Mouse (Mus musculus) cerebral cortex, adult 2 months (tissue): Measurements from ENCODE around the gene Ncoa1.

ENCODE experiments used
- WGBS: fragments of 180-500 bp; shearing (Covaris S2); methylation state at CpG from one replicate; pipeline ENCODE4 v1.1.7; 2018; 5-methylcytosine and 5-hydroxymethylcytosine counted together

Ncoa1 gene

DNA sequence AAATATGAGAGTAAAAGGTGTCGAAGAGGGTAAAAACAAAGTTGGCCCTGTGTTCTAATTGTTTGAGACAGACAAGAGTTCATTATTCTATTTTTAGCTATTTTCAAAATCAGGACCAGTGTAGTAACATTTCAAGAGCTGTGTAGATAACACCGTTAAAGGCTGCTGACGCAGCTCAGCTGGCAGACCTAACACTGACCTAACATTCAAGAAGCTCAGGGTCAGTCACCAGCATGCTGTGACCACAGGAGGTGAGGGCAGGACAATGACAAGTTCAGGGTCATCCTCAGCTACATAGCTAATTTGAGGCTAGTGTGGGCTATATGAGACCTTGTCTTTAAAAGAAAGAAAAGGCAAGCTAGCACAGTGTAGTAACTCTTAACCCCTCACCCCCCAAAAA, 84.9 kb downstream of the Ncoa1 start:
- 72% methylated on average over 3 of the region's 3 CpGs for WGBS

DNA sequence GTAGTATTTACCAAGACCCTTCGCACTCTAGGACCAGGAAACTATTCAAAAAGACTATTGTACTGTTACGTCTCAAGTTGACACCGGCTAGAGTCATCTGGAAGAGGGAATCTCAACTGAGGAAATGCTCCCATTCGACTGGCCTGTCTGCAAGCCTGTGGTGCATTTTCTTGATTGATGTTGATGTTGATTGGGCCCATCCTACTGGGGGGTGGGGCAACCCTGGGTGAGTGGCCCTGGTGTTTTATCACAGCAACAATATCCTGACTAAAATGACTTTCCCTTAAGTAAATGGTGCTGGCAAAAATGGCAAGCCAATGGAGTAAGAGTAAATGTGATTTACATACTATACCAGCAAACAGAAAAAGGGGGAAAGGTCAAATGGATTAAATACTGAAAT, 85.7 kb downstream of the Ncoa1 start:
- WGBS, result 73% methylated on average over 4 of the region's 4 CpGs

DNA sequence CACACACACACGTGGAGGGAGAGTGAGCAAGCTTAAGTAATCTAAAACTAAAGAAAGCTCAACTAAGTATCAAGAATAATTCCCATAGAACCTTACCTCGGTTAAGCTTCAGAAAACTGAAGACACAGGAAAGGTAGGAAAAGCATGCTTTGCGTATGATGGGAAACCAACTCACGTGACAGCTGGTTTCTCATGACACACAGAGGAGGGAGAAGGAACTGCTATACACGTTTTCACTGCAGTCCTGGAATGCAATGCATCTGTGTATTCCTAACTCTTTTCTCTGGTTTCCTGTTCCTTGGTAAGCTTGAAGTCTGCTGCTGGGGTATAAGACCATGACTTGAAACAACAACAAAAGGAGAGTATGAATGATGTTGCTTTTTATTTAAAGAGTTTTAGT, 86.3 kb downstream of the Ncoa1 start:
- 65% methylated on average over 5 of the region's 5 CpGs for WGBS

DNA sequence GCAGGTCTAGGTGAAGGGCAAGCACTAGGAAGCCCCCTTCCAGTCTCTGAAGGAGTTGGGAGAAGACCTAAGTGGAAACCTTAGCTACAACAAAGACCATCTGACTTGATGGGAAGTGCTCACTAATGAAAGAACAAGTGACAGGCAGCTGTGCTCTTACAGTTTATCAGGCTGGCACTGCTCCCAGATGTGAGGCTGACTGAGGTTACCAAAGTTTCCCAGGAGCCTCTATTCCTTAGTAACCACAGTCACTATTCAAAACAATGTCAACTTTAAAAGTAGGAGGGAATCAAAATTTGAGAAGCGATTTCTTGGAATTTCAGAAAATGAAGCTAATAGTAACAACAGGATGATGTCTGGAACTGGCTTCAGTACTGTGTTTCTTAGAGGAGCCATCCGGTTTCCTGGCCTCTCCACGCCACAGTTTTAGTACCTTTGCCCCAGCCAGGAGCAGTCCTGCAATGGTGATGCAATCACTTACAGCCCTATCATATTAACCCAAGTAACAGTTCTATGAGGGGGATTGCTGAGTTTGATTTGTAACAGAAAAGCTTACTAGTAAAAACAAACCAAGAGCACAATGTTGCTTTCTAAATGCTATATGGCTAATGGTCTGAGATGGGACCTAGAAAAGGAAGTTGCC, 90.8 kb downstream of the Ncoa1 start:
- WGBS, result 82% methylated on average over 3 of the region's 3 CpGs

DNA sequence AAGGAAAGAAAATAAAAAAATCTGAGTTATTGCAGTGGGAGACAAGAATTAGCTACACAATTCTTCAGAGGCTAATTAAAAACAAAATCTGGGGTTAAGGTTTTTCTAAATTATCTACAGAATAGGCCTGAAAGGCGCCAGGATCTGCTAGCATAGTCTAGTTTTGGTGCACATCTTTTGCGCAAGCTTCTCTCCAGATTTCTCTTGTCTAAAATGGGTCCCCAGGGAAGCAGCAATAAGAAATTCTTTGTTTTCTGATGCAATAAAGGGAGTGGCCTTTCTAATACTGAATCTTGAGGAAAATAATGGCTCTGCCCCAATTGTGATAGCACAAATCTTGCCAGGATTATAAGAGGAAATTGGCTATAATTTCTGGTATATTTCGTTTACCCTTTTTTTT, 93.9 kb downstream of the Ncoa1 start:
- WGBS, result 92% methylated on average over 3 of the region's 3 CpGs

DNA sequence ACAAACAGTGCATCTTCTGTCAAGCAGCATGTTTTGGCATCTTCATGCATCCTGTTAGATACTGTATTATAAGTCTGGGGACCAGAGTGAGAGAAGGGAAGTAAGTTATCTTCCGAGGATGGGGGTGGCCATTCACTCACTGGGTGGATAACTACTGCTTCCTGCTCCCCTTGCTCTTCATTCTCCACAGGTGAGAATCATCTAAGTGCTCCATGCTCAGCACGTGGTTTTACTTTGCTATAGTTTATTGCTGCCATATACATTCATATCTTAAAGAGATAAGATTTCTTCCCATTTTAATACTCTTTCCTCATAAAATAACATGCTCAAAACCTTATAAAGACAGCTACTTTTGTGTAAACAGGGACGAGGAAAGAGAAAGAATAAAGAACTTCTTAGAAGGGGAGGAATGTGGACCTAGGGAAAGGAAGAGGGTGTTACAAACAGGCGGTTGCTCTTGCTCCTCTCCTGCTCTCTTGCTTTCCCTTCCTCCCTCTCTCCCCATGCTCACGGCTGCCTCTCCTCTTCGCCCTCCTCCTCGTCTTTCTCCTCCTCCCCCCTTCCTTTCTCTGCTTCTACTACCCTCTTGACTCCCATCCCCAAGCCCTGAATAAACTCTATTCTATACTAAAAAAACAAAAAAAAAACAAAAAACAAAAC, 97.6 kb downstream of the Ncoa1 start:
- 52% methylated on average over 7 of the region's 7 CpGs for WGBS

DNA sequence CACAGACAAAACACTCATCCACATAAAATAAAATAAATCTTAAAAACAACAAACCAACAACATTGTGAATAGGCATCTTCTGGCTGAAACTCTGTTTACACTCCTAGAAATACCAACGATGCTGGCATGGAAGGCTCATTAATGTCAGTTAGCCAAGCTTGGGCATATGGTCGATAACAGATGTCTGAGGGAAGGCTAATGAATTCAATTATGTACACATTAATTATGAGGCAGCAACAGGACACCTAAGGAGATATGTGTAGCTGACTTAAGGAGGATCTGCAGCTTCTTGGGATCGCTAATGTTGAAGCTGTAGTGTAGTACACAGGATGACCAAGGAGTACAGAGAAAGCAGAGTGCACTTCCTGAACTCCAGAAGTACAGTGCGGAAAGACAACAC, 100.5 kb downstream of the Ncoa1 start:
- WGBS, result 69% methylated on average over 4 of the region's 4 CpGs

DNA sequence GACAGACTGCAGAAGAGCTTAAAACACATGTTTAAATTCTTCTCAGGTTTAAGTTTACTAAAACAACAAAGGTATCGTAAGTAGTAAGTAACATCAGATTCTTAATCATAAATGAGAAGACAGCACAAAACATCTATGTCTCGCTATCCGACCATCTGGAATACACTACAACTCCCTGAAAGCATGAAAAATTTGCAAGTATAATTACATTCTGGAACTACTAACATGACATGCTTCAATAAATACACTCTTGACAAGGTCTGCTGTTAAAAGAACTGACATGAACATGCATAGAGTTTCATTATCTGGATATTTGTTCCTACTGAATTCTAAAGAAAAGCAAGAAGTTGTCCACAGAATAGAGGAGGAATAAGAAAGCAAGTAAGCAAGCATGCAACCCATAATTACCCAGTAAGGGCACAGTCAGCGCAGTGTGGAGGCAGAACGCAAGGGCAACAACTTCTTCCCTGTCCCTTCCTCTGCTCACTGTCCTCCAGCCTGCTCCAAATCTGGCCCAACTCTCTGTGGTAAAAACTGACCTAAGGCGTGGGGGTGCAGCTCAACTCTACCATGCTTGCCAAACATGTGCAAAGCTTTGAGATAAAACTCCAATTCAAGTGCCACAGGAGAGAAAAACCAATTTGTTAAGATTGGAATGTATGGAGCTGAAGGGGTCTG, 102.0 kb downstream of the Ncoa1 start:
- WGBS, result 41% methylated on average over 6 of the region's 6 CpGs

DNA sequence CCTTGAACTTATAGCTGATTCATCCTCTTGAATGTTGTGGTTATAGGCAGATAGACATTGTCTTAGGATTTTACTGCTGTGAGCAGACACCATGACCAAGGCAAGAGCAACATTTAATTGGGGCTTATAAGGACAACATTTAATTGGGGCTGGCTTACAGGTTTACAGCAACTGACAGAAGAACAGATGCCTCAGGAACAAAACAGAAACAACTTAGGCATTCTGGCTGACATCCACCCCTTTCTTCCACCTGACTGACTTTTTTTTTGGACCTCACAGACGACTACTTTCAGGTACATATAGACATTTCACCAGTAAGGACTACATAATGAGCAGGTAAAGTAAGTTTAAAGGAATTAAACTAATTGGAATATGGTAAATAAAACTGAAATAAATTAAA, 105.6 kb downstream of the Ncoa1 start:
- 68% methylated on average over 1 of the region's 1 CpGs for WGBS

DNA sequence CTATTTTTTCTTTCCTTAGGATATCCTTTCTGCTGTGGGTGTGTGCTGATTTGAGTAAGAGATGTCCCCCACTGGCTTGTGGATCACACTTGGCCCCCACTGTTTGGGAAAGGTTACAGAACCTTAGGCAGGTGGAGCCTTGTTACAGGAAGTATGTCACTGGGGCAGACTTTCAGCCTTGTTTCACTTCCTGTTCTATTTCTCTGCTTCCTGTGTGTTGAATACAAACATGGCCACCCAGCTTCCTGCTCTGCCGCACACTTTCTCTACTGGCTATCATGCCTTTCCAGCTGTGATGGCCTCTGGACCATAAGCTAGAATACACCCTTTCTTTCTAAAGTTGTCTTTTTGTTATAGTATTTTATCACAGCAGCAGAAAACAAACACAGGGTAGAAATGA, 111.0 kb downstream of the Ncoa1 start:
- WGBS, result 83% methylated on average over 1 of the region's 1 CpGs

DNA sequence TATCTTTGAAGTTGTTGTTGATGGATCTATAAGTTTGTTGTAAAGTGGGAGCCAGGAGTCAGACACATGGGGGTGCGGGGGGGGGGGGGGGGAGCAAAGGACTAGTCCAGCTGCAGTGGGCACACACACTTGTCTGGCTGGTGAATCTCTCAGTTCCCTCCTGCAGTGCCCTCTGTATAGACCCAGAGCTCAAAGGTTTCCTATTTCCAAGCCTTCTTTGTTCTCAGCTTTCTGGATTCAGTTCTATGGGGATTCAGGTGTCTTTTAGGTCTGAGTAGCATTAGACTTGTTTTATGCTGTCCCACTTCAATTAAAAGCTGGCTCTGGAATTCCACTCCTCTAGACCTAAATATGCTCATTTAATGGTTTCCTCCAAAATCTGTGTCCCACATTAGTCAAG, 117.5 kb downstream of the Ncoa1 start:
- 53% methylated on average over 1 of the region's 1 CpGs for WGBS

DNA sequence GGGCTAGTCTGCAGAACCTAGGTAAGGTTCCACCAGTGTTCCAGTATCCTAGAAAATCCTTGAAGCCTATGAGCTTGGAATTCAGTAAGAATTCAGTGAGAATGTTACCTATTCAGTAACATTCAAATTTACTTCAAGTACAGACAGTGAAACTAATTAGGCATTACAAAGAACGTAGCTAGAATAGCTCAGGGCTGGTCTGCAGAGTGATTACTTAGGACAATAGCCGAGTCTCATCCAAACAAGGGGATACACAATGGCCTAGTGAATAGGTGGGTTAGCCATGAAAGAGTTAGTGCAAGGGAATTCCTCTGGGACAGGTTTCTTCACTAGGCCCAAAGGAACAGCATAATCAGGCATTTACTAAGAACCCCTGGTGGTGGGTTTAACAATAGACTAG, 118.3 kb downstream of the Ncoa1 start:
- 69% methylated on average over 2 of the region's 2 CpGs for WGBS

DNA sequence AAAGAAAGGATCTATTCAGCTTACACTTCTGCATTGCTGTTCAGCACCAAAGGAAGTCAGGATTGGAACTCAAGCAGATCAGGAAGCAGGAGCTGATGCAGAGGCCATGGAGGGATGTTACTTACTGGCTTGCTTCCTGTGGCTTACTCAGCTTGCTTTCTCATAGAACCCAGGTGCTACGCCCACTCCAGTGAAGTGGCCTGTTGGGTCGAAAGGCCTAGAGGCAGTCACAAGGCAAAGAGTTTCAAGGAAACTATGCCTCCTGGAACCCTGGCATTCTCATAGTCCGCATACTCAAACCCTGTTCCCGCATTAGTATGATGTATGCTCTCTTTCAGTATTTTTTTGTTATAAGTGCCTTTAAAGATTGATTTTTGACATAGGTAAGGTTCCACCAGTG, 118.9 kb downstream of the Ncoa1 start:
- 97% methylated on average over 4 of the region's 4 CpGs for WGBS

DNA sequence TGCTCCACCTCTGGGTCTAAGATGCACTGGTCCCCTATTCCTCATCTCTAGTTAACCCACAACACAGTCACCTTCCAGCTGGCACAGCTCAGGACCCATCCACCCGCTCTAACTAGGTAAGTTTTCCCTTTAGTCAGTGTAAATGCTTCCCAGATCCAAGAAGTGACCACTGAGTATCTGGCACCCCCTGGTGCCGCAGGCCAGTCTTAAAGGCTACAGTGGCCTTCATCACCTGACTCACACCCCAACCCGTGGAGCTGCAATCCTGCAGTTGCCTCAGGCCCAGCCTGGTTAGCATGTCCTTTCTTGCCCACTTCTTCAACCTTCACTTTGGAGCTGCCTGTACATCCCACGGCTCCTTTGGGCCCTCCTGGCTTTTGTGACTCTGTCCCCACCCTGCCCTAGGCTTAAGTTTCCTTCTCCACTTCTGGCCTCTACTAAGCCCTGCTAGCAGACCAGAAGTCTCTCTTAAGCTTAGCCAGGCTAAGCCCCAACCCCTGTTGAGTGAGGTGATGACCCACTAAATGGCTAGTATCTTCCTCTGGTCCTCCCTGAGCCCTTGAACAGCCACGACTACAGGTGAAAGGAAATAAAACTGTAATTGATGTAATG, 120.0 kb downstream of the Ncoa1 start:
- WGBS, result 95% methylated on average over 5 of the region's 5 CpGs

DNA sequence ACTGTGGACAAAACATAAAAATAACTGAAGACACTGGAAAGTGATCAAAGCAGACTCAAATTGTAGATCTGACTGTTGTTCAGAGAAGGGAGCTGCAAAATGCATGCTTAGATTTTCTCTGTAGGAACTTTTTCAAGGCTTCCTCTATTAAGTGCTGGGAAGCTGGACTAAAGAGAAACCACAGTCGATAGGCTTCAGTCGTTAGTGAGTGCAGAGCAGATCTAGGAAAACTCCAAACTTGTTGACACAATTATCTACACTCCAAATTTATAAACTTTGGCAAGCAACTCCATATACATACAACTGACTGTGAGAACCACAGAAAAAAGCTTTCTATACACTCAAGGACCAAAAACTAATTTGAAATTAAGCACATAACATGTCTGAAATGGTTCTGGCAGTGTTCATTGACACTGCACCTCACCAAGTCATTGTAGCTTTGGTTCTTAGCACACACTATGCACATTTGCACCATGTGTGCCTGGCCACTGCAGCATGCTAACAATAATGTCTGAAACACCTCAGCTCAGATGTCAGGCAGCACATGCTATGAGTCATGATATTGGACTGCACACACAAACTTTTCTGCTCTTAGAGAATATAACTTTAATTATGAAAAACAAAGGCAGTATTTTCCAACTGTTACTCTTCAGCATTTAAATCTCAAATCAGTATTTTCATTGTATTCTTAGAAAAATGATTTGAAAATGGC, 121.8 kb downstream of the Ncoa1 start:
- WGBS, result 20% methylated on average over 2 of the region's 2 CpGs

DNA sequence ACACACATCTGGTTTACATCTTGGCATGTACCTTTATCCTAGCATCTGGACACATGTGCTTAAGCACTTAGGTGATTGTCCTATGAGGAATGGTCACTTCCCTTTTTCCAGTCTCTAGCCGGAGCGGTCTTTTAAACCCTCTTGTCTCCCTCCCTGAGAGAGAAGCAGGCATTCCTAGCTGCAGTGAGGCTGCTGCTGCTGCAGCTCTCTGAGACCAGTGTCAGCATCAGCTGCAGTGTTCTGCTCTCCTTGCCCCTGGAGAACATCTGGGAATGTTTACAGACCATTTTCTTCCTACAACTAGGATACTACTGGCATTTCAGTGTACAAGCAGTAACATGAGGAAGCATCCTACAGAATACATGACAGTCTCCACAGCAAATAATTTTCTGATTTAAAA, 133.8 kb downstream of the Ncoa1 start:
- WGBS, result 85% methylated on average over 2 of the region's 2 CpGs

DNA sequence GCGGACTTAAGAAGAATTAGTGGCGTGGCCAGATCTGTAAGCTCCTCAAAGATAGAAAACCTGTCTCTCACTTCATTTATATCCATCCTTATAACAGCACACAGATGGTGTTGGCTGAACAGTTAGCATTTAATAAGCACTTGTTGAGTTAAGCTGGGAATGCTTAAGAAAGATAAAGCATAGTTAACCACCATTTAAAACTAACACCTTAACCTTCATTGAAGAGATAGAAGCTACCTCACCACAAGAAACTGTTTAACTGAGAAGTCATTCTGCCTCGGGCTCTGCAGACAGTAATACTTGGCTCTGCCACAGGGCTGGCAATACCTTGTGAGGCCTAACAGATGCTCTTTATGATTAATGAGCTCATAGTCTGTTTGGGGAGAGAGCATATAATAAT, 134.9 kb downstream of the Ncoa1 start:
- WGBS, result 54% methylated on average over 3 of the region's 3 CpGs

DNA sequence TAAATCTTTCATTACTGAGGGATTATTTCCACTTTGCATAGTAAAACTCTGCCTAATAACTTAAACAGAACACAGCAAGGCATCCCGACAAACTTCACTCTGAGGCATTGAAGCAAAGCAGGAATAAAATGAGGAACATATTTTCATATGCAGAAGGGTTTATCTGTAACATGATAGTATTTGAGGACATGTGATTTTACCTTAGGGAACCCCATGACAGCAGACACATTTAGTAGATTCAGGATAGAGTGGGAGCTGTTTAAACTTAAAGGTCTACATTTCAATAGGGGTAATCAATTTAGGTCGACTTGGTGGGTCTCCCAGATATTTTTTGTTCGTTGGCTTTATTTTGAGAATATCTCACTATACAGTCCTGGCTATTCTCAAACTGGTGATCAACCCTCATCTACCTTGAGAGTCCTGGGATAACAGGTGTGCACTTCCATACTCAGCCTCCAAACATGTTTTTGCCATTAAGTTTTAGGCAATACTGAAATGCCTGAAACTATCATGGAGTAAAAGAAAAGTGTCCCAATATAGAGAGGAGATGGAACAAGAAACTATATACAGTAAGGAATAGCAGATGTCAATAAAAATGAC, 136.6 kb downstream of the Ncoa1 start:
- 83% methylated on average over 3 of the region's 3 CpGs for WGBS

DNA sequence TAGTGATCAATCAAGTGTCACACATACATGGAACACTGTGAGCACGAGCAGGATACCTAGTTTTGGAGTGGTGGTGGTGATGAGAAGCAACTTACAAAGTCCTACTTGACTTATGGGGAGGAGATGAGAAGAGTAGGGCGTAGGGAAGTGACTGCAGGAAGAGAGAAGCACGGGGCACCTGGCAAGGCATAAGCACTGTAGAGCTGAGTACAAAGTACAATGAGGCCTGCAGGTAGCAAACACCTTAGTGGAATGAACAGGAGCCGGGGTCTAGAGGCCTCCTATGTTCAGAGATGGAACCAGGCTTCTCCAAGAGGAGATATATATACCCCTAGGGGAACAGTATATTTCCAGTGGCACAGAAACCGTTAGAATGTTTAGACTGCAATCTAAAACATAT, 153.4 kb downstream of the Ncoa1 start:
- WGBS, result 88% methylated on average over 5 of the region's 5 CpGs

DNA sequence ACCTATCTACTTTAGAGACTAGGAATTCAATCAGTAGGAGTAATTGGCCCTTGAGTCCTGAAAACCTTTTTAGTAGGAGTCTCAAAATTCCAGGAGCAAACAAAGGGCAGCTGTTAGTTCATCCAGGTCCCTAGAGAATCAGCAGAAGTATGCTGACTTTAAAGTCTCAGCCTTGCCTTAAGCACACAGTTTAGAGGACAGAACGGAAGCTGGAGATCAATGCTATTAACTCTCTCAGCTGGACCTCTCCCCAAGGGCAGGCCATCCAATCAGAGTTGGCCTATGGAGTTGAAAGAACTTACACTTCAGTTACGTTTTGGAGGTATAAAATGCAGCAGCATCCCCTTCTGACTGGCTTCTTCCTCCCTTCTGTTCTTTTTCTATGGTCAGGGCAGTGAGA, 154.8 kb downstream of the Ncoa1 start:
- WGBS, result 61% methylated on average over 2 of the region's 2 CpGs

DNA sequence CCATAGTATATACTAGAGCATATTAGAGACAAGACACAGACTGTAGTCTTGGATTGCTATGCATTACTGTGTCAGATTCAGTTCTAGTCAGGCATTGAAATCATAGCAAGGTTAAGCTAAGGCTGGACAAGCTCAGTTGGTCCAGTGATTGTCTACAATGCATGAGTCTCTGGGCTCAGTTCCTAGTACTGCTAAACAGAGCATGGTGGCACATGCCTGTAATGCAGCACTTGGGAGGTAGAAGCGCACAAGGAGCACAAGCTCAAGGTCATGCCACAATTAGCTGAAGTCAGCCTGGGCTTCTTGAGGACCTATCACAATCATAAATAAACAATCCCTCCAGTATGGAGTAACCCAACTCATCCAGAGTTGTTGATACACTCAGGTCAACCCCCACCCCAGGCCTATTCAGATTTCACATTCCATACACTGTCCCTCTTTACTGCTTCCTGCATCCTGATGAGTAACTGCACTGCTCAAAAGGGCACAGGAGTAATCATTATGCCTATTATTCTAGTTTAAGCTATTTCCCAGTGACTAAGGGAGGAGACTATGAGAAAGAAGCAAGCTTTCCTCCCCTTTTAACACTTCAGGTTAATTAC, 170.2 kb downstream of the Ncoa1 start:
- 96% methylated on average over 1 of the region's 1 CpGs for WGBS
